Mouse (Mus musculus) hindbrain, embryonic 12.5 days (tissue): Measurements from ENCODE around the gene Tgtp2. TPM values are rescaled to one million over a fixed set of nuclear protein-coding genes. Genes with fewer than 3 reads are reported as not detected.

ENCODE experiments used
- ATAC-seq: fragments of 200-750 bp; cut with Nextera tagmentation; 2 replicates; pipeline ENCODE4 v1.8.0; 2017; ENCODE audit warnings: moderate TSS enrichment; ENCODE audit not compliant: low FRiP score
- H3K27ac ChIP-seq: fragments of 300-500 bp; sonication (generic); 2 replicates; pipeline ENCODE4 v1.5.1; 2016; ENCODE audit warnings: mild to moderate bottlenecking
- H3K27me3 ChIP-seq: fragments of 300-500 bp; sonication (generic); 2 replicates; pipeline ENCODE4 v1.6.1; 2016; ENCODE audit warnings: mild to moderate bottlenecking
- H3K36me3 ChIP-seq: fragments of 300-500 bp; sonication (generic); 2 replicates; pipeline ENCODE4 v1.6.1; 2016; ENCODE audit warnings: mild to moderate bottlenecking
- H3K4me1 ChIP-seq: fragments of 300-500 bp; sonication (generic); 2 replicates; pipeline ENCODE4 v1.6.1; 2016
- H3K4me2 ChIP-seq: fragments of 300-500 bp; sonication (generic); replicated peaks from 2 replicates; pipeline ENCODE4 v1.6.1; 2016; ENCODE audit warnings: mild to moderate bottlenecking
- H3K4me3 ChIP-seq: fragments of 300-500 bp; sonication (generic); 2 replicates; pipeline ENCODE4 v1.5.1; 2016; ENCODE audit warnings: mild to moderate bottlenecking
- H3K9ac ChIP-seq: fragments of 300-500 bp; sonication (generic); 2 replicates; pipeline ENCODE4 v1.6.1; 2016; ENCODE audit warnings: mild to moderate bottlenecking, moderate library complexity
- H3K9me3 ChIP-seq: fragments of 300-500 bp; sonication (generic); replicated peaks from 2 replicates; pipeline ENCODE4 v1.6.1; 2016; ENCODE audit warnings: mild to moderate bottlenecking
- WGBS: fragments of 180-500 bp; shearing (Covaris S2); methylation state at CpG from one replicate; pipeline ENCODE4 v1.1.7; 2016; 5-methylcytosine and 5-hydroxymethylcytosine counted together
- polyA plus RNA-seq: library from polyadenylated mRNA; unstranded; fragments of >200 nt; fragmentation: Nextera tagmentation; extraction: Ambion mirVana; gene quantifications from 2 replicates; pipeline ENCODE4 v1.2.1, GENCODE M21; 2016

Tgtp2 gene
- polyA plus RNA-seq, 1 experiment from 2014 or later, result not detected

GRCm38 (mm10) chr11:49092786-49093185 lies 28.8 kb upstream of the Tgtp2 start:
- WGBS, result 87% methylated on average over 2 of the region's 2 CpGs
- peaks cover 4% of the 10 kb centered on the region for H3K4me1 ChIP-seq
- H3K9me3 ChIP-seq, result no peaks in the 10 kb centered on the region
- ATAC-seq, result no peak
- no peak overlapping the region for H3K27ac ChIP-seq
- H3K27me3 ChIP-seq, result no peaks in the 10 kb centered on the region
- H3K36me3 ChIP-seq, result no peaks in the 10 kb centered on the region
- no peak overlapping the region for H3K4me3 ChIP-seq
- H3K4me2 ChIP-seq, result no peak overlapping the region
- H3K9ac ChIP-seq, result no peak overlapping the region

DNA sequence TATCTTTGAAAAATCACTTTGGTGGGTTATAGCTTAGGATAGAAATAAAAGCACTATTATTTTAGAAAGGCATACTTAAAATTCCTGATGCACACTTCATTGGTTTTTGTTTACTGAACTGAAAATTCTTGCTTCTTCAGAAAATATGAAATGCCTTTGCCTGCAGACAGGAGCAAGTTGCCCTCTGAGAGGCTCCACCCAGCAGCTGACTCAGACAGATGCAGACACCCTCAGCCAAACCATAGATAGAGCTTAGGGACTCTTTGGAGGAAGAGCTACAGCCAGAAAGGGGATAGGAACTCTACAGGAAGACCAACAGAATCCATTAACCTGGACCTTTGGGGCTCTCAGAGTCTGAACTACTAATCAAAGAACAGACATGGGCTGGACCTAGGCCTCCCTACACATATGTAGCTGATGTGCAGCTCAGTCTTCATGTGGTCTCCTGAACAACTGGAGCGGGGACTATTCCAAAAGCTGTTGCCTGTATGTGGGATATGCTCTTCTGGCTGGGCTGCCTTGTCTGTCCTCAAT lies 28.1 kb upstream of the Tgtp2 start:
- Histone ChIP-seq H3K27ac (no peak overlapping the region), H3K27me3 (no peaks in the 10 kb centered on the region), H3K4me1 (peaks cover 4% of the 10 kb centered on the region), H3K9me3 (no peaks in the 10 kb centered on the region), H3K4me3 (no peak overlapping the region), H3K36me3 (no peaks in the 10 kb centered on the region), H3K4me2 (no peak overlapping the region), H3K9ac (no peak overlapping the region)
- no peak for ATAC-seq
- WGBS, result 93% methylated on average over 1 of the region's 1 CpGs

DNA sequence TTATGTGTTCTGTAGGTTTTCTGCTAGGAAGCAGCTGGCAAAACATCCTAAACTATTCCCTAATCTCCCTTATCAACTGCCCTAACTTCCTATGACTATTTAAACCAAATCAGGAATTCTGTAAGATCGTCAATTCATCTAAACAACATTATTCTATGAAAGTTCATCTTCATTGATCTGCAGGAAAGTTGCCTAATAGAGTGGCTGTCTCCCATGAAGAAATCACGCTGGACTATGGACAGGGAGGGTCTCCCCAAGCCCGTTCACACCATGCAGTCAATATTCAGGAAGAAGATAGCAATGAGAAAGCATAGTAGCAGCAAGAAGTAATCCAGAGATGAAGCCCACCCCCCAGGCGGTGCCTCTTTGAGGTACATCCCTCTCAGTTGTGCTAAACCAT lies 27.2 kb upstream of the Tgtp2 start:
- Histone ChIP-seq H3K36me3 (no peaks in the 10 kb centered on the region), H3K27ac (no peak overlapping the region), H3K4me3 (no peak overlapping the region), H3K27me3 (no peaks in the 10 kb centered on the region), H3K4me2 (no peak overlapping the region), H3K9me3 (no peaks in the 10 kb centered on the region), H3K9ac (no peak overlapping the region), H3K4me1 (peaks cover 4% of the 10 kb centered on the region)
- ATAC-seq, result no peak
- 83% methylated on average over 4 of the region's 4 CpGs for WGBS

GRCm38 (mm10) chr11:49090551-49090950 lies 26.5 kb upstream of the Tgtp2 start:
- Histone ChIP-seq H3K4me2 (no peak overlapping the region), H3K9me3 (no peaks in the 10 kb centered on the region), H3K4me3 (no peak overlapping the region), H3K4me1 (peaks cover 4% of the 10 kb centered on the region), H3K9ac (no peak overlapping the region), H3K27me3 (no peaks in the 10 kb centered on the region), H3K27ac (no peak overlapping the region), H3K36me3 (no peaks in the 10 kb centered on the region)
- no peak for ATAC-seq
- 90% methylated on average over 5 of the region's 5 CpGs for WGBS

DNA sequence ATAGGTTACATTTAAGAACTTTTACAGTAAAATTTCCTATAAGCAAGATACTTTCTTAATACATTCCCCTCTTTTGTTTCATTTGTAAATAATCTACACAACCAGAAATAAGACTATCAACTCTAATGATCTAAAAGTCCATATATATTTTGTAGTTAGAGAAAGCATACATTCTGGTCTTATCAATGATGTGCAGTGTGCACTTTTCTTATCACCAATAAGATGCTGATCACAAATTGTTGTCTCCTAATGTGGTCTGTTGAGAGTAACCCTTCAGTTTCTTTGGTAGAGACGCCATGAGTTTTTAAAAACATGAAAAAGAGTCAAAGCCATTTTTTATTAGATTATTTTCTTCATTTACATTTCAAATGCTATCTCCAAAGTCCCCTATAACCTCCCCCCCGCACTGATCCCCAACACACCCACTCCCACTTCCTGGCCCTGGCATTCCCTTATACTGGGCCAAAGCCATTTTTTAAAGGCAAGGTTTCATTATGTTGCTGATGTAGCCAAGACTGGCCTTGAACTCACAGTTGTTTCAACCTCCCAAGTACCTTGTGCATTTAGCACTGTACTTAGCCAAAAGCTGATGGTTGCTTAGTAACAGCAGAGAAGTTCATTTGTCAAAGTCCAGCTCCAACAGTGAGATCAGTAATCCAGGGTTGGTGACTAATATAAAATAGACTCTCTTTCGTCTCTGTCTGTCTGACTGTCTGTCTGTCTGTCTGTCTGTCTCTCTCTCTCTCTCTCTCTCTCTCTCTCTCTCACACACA lies 25.9 kb upstream of the Tgtp2 start:
- Histone ChIP-seq H3K27ac (no peak overlapping the region), H3K4me2 (no peak overlapping the region), H3K27me3 (no peaks in the 10 kb centered on the region), H3K9ac (no peak overlapping the region), H3K36me3 (no peaks in the 10 kb centered on the region), H3K4me1 (peaks cover 4% of the 10 kb centered on the region), H3K9me3 (no peaks in the 10 kb centered on the region), H3K4me3 (no peak overlapping the region)
- ATAC-seq, result no peak
- WGBS, result 77% methylated on average over 3 of the region's 3 CpGs

DNA sequence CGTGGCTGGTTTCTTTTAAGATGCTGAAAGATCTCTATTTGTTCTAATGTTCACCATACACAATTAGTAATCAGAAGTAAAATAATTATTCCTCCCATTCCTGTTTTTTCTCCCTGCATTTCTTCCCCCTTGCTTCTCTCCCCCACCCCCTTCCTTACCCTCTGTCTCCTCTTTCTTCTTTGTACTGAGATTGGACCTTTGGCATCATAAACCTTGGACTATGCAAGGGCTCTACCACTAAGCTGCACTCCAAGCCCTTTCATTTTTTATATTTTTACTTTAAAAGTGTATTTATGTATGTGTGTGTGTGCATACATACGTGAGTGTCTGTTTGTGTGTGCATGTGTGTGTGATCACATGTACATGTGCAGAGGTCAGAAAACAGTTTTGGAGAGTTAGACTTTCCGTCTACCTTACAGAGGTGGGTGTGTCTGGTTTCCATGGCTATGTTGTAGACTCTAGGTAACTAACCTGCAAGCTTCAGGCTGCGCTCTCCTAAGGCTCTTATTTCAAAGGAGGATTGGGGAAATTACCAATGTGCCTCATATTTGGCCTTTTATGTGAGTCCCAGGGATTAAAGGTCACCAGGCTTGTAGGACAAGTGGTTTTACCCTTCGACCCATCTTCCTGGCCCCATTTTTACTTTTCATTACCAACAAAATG lies 25.1 kb upstream of the Tgtp2 start:
- 90% methylated on average over 5 of the region's 5 CpGs for WGBS

DNA sequence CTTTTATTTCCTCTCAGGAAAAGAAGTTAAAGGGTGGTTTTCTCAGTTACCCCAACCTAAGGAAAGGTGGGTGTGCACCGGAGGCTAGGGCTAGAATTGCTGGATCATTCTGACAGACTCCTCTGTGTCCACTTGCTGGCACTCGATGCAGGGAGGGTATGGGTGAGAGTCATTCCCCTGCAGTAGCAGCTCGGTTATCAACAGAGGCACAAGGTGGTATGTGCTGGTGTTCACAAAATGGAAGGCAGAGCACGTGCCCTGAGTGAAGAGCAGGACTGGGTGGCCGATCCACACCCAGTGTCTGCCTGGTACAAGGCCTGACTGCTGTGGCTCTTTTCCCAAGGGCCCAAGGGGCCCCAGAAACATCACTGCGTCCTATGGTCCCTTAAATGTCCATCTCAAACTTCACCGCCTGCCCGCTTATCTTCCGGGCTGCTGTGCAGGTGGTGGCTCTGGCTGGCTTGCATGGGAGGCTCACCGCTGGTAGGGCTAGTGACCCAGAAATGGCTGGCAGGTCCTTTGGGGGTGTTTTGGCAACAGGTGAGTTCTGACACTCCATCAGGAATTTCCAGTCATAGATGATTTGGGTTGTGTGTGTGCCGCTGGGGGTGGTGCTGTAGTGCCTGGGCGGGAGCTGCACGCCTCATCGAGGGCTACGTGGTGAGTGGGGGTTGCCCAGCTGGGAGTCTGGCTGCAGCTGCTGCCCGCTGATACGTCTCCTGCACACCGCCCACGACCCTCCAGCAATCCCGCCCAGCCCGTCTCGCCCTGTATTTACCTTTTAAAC lies 24.0 kb upstream of the Tgtp2 start:
- WGBS, result 36% methylated on average over 22 of the region's 22 CpGs
- H3K9me3 ChIP-seq, result no peaks in the 10 kb centered on the region
- H3K27ac ChIP-seq, result no peak overlapping the region
- no peaks in the 10 kb centered on the region for H3K27me3 ChIP-seq
- no peaks in the 10 kb centered on the region for H3K36me3 ChIP-seq
- no peak overlapping the region for H3K9ac ChIP-seq
- no peak overlapping the region for H3K4me3 ChIP-seq
- peaks cover 4% of the 10 kb centered on the region for H3K4me1 ChIP-seq
- no peak for ATAC-seq
- peak overlapping the region; percentile 18 for H3K4me2 ChIP-seq

More for the DNA sequence above, 25.1 kb upstream of the Tgtp2 start:
- no peaks in the 10 kb centered on the region for H3K9me3 ChIP-seq
- ATAC-seq, result no peak
- no peak overlapping the region for H3K27ac ChIP-seq
- H3K4me3 ChIP-seq, result no peak overlapping the region
- no peaks in the 10 kb centered on the region for H3K36me3 ChIP-seq
- H3K4me1 ChIP-seq, result peaks cover 4% of the 10 kb centered on the region
- H3K9ac ChIP-seq, result no peak overlapping the region
- no peaks in the 10 kb centered on the region for H3K27me3 ChIP-seq
- no peak overlapping the region for H3K4me2 ChIP-seq

- no peaks in the 10 kb centered on the region for H3K36me3 ChIP-seq
- no peak overlapping the region for H3K27ac ChIP-seq
- H3K27me3 ChIP-seq, result no peaks in the 10 kb centered on the region
- H3K9ac ChIP-seq, result no peak overlapping the region
- no peaks in the 10 kb centered on the region for H3K9me3 ChIP-seq
- no peak for ATAC-seq
- H3K4me1 ChIP-seq, result peaks cover 4% of the 10 kb centered on the region
- 87% methylated on average over 6 of the region's 6 CpGs for WGBS
- no peak overlapping the region for H3K4me3 ChIP-seq
- no peak overlapping the region for H3K4me2 ChIP-seq
Observed at GRCm38 (mm10) chr11:49086858-49087361, 22.9 kb upstream of the Tgtp2 start.

GRCm38 (mm10) chr11:49084875-49085274 lies 20.9 kb upstream of the Tgtp2 start:
- H3K36me3 ChIP-seq, result no peaks in the 10 kb centered on the region
- 41% methylated on average over 3 of the region's 3 CpGs for WGBS

DNA sequence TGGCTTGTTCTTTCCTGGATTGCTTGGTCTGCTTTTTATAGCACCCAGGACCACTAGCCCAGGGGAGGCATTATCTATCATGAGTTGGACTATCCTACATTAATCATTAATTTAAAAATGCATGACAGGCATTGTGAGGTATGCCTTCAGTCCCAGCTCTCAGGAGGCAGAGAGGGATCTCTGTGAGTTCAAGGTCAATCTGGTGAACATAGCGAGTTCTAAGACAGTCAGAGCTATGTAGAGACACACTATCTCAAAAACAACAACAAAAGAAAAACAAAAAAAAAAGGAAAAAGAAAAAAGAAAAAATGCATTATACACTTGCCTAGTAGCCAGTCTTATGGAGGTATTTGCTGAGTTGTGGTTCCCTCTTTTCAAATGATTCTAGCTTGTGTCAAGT lies 20.4 kb upstream of the Tgtp2 start:
- H3K9ac ChIP-seq, result no peak overlapping the region
- no peak overlapping the region for H3K4me3 ChIP-seq
- no peaks in the 10 kb centered on the region for H3K27me3 ChIP-seq
- H3K9me3 ChIP-seq, result no peaks in the 10 kb centered on the region
- no peak for ATAC-seq
- WGBS, result 77% methylated on average over 1 of the region's 1 CpGs
- H3K27ac ChIP-seq, result no peak overlapping the region
- no peak overlapping the region for H3K4me2 ChIP-seq
- peaks cover 4% of the 10 kb centered on the region for H3K4me1 ChIP-seq
- no peaks in the 10 kb centered on the region for H3K36me3 ChIP-seq

More at GRCm38 (mm10) chr11:49084875-49085274, 20.9 kb upstream of the Tgtp2 start:
- H3K27me3 ChIP-seq, result no peaks in the 10 kb centered on the region
- no peak overlapping the region for H3K9ac ChIP-seq
- no peak overlapping the region for H3K4me3 ChIP-seq
- no peak overlapping the region for H3K4me2 ChIP-seq
- ATAC-seq, result no peak
- H3K4me1 ChIP-seq, result peaks cover 4% of the 10 kb centered on the region
- no peak overlapping the region for H3K27ac ChIP-seq
- no peaks in the 10 kb centered on the region for H3K9me3 ChIP-seq

GRCm38 (mm10) chr11:49083808-49084207 lies 19.8 kb upstream of the Tgtp2 start:
- no peak overlapping the region for H3K9ac ChIP-seq
- no peak for ATAC-seq
- no peaks in the 10 kb centered on the region for H3K9me3 ChIP-seq
- no peaks in the 10 kb centered on the region for H3K27me3 ChIP-seq
- no peak overlapping the region for H3K27ac ChIP-seq
- 83% methylated on average over 3 of the region's 3 CpGs for WGBS
- no peak overlapping the region for H3K4me2 ChIP-seq
- no peaks in the 10 kb centered on the region for H3K36me3 ChIP-seq
- no peak overlapping the region for H3K4me3 ChIP-seq
- H3K4me1 ChIP-seq, result peaks cover 4% of the 10 kb centered on the region

DNA sequence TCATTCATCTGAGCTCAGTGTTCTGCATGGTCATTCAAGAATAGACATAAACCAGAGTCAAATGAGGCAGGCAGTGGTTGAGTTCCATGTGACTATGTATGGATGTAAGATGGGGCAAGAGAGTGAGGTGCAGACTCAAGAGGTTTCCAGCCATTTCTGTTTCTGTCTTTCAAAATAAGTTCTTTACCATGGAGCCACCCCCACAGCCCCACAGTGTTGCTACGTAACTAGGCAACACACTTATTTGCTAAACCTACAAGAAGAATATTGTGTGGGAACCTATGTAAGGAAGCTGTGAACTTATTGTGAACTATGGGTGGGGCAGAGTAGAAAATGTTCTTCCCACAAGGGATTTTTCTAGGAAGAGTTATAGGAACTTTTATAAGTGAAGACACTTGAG lies 19.1 kb upstream of the Tgtp2 start:
- Histone ChIP-seq H3K4me1 (peaks cover 2% of the 10 kb centered on the region), H3K4me3 (no peak overlapping the region), H3K27ac (no peak overlapping the region), H3K9me3 (no peaks in the 10 kb centered on the region), H3K4me2 (no peak overlapping the region), H3K9ac (no peak overlapping the region), H3K36me3 (no peaks in the 10 kb centered on the region), H3K27me3 (no peaks in the 10 kb centered on the region)
- 83% methylated on average over 1 of the region's 1 CpGs for WGBS
- no peak for ATAC-seq
